Mouse (Mus musculus) neural tube, embryonic 15.5 days (tissue): ENCODE data around the gene Ucp1. TPM values are rescaled to one million over a fixed set of nuclear protein-coding genes. Genes with fewer than 3 reads are reported as not detected.

Source experiments
- ATAC-seq: fragments of 200-750 bp; cut with Nextera tagmentation; 2 replicates; pipeline ENCODE4 v1.8.0; 2017; ENCODE audit warnings: mild to moderate bottlenecking, moderate TSS enrichment, moderate library complexity; ENCODE audit not compliant: low FRiP score
- H3K27ac ChIP-seq: fragments of 300-500 bp; sonication (generic); replicated peaks from 2 replicates; pipeline ENCODE4 v1.5.1; 2015; ENCODE audit warnings: mild to moderate bottlenecking, inconsistent platforms
- H3K27me3 ChIP-seq: fragments of 300-500 bp; sonication (generic); replicated peaks from 2 replicates; pipeline ENCODE4 v1.6.1; 2015; ENCODE audit warnings: inconsistent platforms
- H3K36me3 ChIP-seq: fragments of 300-500 bp; sonication (generic); 2 replicates; pipeline ENCODE4 v1.6.1; 2015; ENCODE audit warnings: inconsistent platforms
- H3K4me1 ChIP-seq: fragments of 300-500 bp; sonication (generic); 2 replicates; pipeline ENCODE4 v1.6.1; 2015; ENCODE audit warnings: inconsistent platforms
- H3K4me2 ChIP-seq: fragments of 300-500 bp; sonication (generic); 2 replicates; pipeline ENCODE4 v1.6.1; 2015; ENCODE audit warnings: inconsistent platforms, mild to moderate bottlenecking, moderate library complexity
- H3K4me3 ChIP-seq: fragments of 300-500 bp; sonication (generic); replicated peaks from 2 replicates; pipeline ENCODE4 v1.5.1; 2015; ENCODE audit warnings: mild to moderate bottlenecking, inconsistent platforms
- H3K9ac ChIP-seq: fragments of 300-500 bp; sonication (generic); replicated peaks from 2 replicates; pipeline ENCODE4 v1.6.1; 2015; ENCODE audit warnings: mild to moderate bottlenecking, inconsistent platforms
- H3K9me3 ChIP-seq: fragments of 300-500 bp; sonication (generic); replicated peaks from 2 replicates; pipeline ENCODE4 v1.6.1; 2016; ENCODE audit warnings: inconsistent platforms
- WGBS: fragments of 180-500 bp; shearing (Covaris S2); methylation state at CpG from one replicate; pipeline ENCODE4 v1.1.7; 2015; ENCODE audit warnings: mixed read lengths; 5-methylcytosine and 5-hydroxymethylcytosine counted together
- polyA plus RNA-seq: library from polyadenylated mRNA; unstranded; fragments of >200 nt; fragmentation: Nextera tagmentation; extraction: Ambion mirVana; gene quantifications from 2 replicates; pipeline ENCODE4 v1.2.1, GENCODE M21; 2015

Gene Ucp1
- 0.12 TPM in 1 of 2 replicates, not detected in the other for polyA plus RNA-seq

DNA sequence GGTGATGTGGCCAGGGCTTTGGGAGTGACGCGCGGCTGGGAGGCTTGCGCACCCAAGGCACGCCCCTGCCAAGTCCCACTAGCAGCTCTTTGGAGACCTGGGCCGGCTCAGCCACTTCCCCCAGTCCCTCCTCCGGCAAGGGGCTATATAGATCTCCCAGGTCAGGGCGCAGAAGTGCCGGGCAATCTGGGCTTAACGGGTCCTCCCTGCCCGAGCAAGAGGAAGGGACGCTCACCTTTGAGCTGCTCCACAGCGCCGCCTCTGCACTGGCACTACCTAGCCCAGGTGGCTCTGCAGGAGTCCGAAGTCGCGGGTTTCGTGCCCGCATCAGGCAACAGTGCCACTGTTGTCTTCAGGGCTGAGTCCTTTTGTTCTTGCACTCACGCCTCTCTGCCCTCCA is at the start of gene Ucp1:
Ucp1 (plus strand) TSS at position 177 of the 400 bp plus-strand sequence.
- Histone ChIP-seq H3K27me3 (peaks cover 22% of the 10 kb centered on the region), H3K9me3 (no peaks in the 10 kb centered on the region), H3K4me1 (peaks cover 8% of the 10 kb centered on the region), H3K27ac (no peak within 1 kb of the TSS), H3K4me2 (peak within 1 kb of the TSS; percentile 55), H3K4me3 (peak within 1 kb of the TSS; percentile 19), H3K9ac (no peak within 1 kb of the TSS; the same call in 1 of the 2 replicates), H3K36me3 (no peaks in the 10 kb centered on the region)
- WGBS: 4% methylated on average over 20 of the region's 20 CpGs
- ATAC-seq: peak; percentile 31; the same call in 1 of the 2 replicates

- no peak overlapping the region for H3K9ac ChIP-seq
- H3K27ac ChIP-seq: no peak overlapping the region
- H3K9me3 ChIP-seq: no peaks in the 10 kb centered on the region
- H3K27me3 ChIP-seq: no peaks in the 10 kb centered on the region
- H3K4me3 ChIP-seq: no peak overlapping the region
- 92% methylated on average over 7 of the region's 7 CpGs for WGBS
- H3K36me3 ChIP-seq: peaks cover 24% of the 10 kb centered on the region
- no peak overlapping the region for H3K4me2 ChIP-seq
- no peak for ATAC-seq
- no peaks in the 10 kb centered on the region for H3K4me1 ChIP-seq
These were observed 46.0 kb upstream of the Ucp1 start for GRCm38 (mm10) chr8:83244151-83244550.

- Histone ChIP-seq H3K27ac (no peak overlapping the region), H3K4me3 (no peak overlapping the region), H3K27me3 (no peaks in the 10 kb centered on the region), H3K4me2 (no peak overlapping the region), H3K9ac (no peak overlapping the region), H3K36me3 (peaks cover 45% of the 10 kb centered on the region), H3K4me1 (no peaks in the 10 kb centered on the region), H3K9me3 (no peaks in the 10 kb centered on the region)
- no peak for ATAC-seq
- WGBS: 90% methylated on average over 6 of the region's 6 CpGs
These were observed 39.3 kb upstream of the Ucp1 start for GRCm38 (mm10) chr8:83250858-83251257.

GRCm38 (mm10) chr8:83251362-83252246 is 38.5 kb upstream of the Ucp1 start:
- Histone ChIP-seq H3K9ac (no peak overlapping the region), H3K9me3 (no peaks in the 10 kb centered on the region), H3K36me3 (peaks cover 49% of the 10 kb centered on the region), H3K27me3 (no peaks in the 10 kb centered on the region), H3K27ac (no peak overlapping the region), H3K4me3 (no peak overlapping the region), H3K4me2 (no peak overlapping the region), H3K4me1 (no peaks in the 10 kb centered on the region)
- 92% methylated on average over 14 of the region's 14 CpGs for WGBS
- no peak for ATAC-seq

DNA sequence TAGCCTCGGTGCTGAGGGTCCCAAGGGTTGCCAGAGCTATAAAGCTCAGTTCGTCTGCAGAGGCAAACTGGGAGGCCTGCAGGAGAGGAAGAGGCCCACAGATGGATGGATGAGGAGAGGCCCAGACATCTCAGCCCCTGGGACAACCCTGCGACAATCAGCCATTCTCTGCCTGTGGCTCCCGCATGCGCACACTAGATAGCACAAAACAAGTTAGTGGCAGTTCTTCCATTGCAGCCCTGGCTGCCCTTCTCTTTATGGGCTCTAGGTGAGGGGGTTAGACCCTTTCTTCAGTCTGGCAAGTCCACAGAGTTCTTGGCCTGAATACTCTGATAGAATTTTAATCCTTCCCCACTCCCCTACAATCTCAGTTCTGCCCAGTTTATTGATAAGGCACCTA is 37.4 kb upstream of the Ucp1 start:
- WGBS: 85% methylated on average over 5 of the region's 5 CpGs
- peaks cover 53% of the 10 kb centered on the region for H3K36me3 ChIP-seq
- ATAC-seq: no peak

DNA sequence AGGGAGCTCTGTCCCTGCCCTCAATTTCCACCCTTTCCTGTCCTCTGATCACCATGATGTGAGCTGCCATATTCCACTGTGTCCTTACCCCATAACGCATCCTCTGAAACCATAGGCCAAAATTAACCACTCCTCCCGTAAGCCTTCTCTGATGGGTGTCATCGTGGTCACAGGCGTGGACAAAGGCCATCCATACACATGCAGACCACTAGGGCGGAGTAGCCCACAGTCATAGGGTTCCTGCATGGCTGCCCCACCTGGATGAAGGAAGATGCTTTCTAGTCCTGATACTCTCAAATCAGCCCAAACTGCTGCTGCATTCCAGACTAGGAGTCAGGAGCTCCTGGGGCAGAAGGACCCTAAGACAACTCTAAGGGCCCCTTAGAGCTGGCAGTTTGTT is 32.5 kb upstream of the Ucp1 start:
- no peaks in the 10 kb centered on the region for H3K27me3 ChIP-seq
- H3K4me1 ChIP-seq: no peaks in the 10 kb centered on the region
- no peaks in the 10 kb centered on the region for H3K9me3 ChIP-seq
- WGBS: 94% methylated on average over 5 of the region's 5 CpGs
- H3K36me3 ChIP-seq: peaks cover 52% of the 10 kb centered on the region
- H3K4me2 ChIP-seq: no peak overlapping the region
- no peak overlapping the region for H3K9ac ChIP-seq
- no peak overlapping the region for H3K4me3 ChIP-seq
- H3K27ac ChIP-seq: no peak overlapping the region
- ATAC-seq: no peak

More for the DNA sequence above, 37.4 kb upstream of the Ucp1 start:
- Histone ChIP-seq H3K27ac (no peak overlapping the region), H3K4me2 (no peak overlapping the region), H3K9me3 (no peaks in the 10 kb centered on the region), H3K27me3 (no peaks in the 10 kb centered on the region), H3K9ac (no peak overlapping the region), H3K4me3 (no peak overlapping the region), H3K4me1 (no peaks in the 10 kb centered on the region)

GRCm38 (mm10) chr8:83260418-83261215 is 29.5 kb upstream of the Ucp1 start:
- H3K4me1 ChIP-seq: no peaks in the 10 kb centered on the region
- H3K9ac ChIP-seq: no peak overlapping the region
- no peak overlapping the region for H3K4me2 ChIP-seq
- H3K9me3 ChIP-seq: no peaks in the 10 kb centered on the region
- 75% methylated on average over 16 of the region's 16 CpGs for WGBS
- peaks cover 44% of the 10 kb centered on the region for H3K36me3 ChIP-seq
- ATAC-seq: peak; percentile 77; the same call in 1 of the 2 replicates
- no peaks in the 10 kb centered on the region for H3K27me3 ChIP-seq
- H3K27ac ChIP-seq: no peak overlapping the region
- H3K4me3 ChIP-seq: no peak overlapping the region

DNA sequence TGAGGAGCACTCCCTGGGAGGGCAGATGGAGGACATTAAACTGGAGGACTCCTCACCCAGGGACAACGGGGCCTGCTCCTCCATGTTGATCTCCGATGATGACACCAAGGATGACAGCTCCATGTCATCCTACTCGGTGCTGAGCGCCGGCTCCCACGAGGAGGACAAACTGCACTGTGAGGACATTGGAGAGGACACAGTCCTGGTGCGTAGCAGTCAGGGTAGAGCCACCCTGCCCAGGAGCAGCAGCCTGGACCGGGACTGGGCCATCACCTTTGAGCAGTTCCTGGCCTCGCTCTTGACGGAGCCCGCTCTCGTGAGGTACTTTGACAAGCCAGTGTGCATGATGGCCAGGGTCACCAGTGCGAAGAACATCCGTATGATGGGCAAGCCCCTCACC is 19.0 kb upstream of the Ucp1 start:
- H3K27me3 ChIP-seq: no peaks in the 10 kb centered on the region
- H3K27ac ChIP-seq: no peak overlapping the region
- ATAC-seq: no peak
- H3K4me3 ChIP-seq: no peak overlapping the region
- H3K4me2 ChIP-seq: no peak overlapping the region
- no peak overlapping the region for H3K9ac ChIP-seq
- peaks cover 54% of the 10 kb centered on the region for H3K36me3 ChIP-seq
- H3K9me3 ChIP-seq: no peaks in the 10 kb centered on the region
- WGBS: 98% methylated on average over 14 of the region's 14 CpGs
- H3K4me1 ChIP-seq: no peaks in the 10 kb centered on the region

- Histone ChIP-seq H3K4me1 (no peaks in the 10 kb centered on the region), H3K4me2 (no peak overlapping the region), H3K36me3 (peaks cover 44% of the 10 kb centered on the region), H3K9me3 (no peaks in the 10 kb centered on the region), H3K9ac (no peak overlapping the region), H3K27me3 (no peaks in the 10 kb centered on the region), H3K27ac (no peak overlapping the region), H3K4me3 (no peak overlapping the region)
- 85% methylated on average over 10 of the region's 10 CpGs for WGBS
- no peak for ATAC-seq
These were observed 17.7 kb upstream of the Ucp1 start for GRCm38 (mm10) chr8:83272464-83272863.

DNA sequence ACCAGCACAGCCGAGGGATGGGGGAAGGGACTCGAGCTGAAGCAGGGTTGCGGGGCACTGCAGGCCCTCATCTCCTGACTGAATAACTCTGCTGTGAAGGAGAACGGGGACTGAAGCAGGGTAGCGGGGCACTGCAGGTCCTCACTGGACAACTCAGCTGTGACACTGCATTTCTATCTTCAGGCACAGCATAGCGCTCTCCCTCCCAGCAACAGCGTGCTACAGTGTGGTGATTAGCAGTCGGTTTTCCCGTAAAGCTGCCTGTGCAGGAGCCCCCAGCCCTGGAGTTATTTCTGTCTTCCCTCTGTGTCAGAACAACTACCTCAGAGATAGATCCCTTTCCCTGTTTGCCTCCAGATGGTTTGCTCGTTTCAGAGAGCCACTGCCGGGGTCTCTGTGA is 15.7 kb upstream of the Ucp1 start:
- no peak overlapping the region for H3K27ac ChIP-seq
- no peak overlapping the region for H3K4me2 ChIP-seq
- H3K36me3 ChIP-seq: peaks cover 28% of the 10 kb centered on the region
- WGBS: 76% methylated on average over 11 of the region's 11 CpGs
- H3K9me3 ChIP-seq: no peaks in the 10 kb centered on the region
- H3K27me3 ChIP-seq: no peaks in the 10 kb centered on the region
- no peaks in the 10 kb centered on the region for H3K4me1 ChIP-seq
- H3K4me3 ChIP-seq: no peak overlapping the region
- no peak overlapping the region for H3K9ac ChIP-seq
- no peak for ATAC-seq

- no peak overlapping the region for H3K4me3 ChIP-seq
- peaks cover 8% of the 10 kb centered on the region; the same call in 1 of the 2 replicates for H3K36me3 ChIP-seq
- ATAC-seq: no peak
- no peak overlapping the region for H3K27ac ChIP-seq
- no peaks in the 10 kb centered on the region for H3K9me3 ChIP-seq
- H3K27me3 ChIP-seq: no peaks in the 10 kb centered on the region
- H3K4me2 ChIP-seq: no peak overlapping the region
- H3K9ac ChIP-seq: no peak overlapping the region
- 86% methylated on average over 6 of the region's 6 CpGs for WGBS
- no peaks in the 10 kb centered on the region for H3K4me1 ChIP-seq
These were observed 11.7 kb upstream of the Ucp1 start for GRCm38 (mm10) chr8:83278431-83278830.
